Mouse (Mus musculus): ENCODE measurements around the gene Plxnc1. TPM values are rescaled to one million over a fixed set of nuclear protein-coding genes. Genes with fewer than 3 reads are reported as not detected.

The Plxnc1 gene
- 10 to 100 TPM; 34.8 to 38.2 TPM for total RNA-seq (2021)
- long read RNA-seq, full-length matches to known transcripts, result 27 of 37 reads
- long read RNA-seq, partial matches to known transcripts, result 6 of 37 reads
- long read RNA-seq, other reads (novel, unspliced or antisense), result 4 of 37 reads

DNA sequence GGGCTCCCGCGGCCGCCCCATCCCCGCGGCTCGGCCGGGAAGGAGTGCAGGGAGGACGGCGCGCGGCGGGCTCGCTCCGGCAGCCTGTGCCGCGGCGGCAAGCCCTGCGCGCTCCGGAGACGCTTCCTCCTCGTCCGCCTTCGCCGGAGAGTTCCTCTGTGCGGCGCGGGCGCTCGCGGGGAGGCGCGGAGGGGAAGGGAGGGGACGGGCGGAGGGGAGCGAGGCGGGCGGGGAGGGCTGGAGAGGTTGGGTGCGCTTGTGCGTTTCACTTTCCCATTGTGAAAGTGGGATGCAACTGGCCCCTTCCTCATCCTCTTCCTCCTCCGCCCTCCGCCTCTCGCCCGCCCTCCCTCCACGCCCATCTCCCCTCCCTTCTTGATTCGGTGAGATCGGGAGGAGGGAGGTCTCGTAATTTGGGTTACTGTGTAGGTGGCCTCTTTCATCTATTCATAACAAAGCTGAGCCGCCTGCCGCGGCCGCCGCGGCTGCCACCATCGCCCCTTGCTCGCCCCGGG, at the start of gene Plxnc1:
Plxnc1 (minus strand) TSS at position 145 of the 515 bp plus-strand sequence.
- peak; percentile 67 for DNase-seq (ENCODE audit: low spot score in 2 of 2)

DNA sequence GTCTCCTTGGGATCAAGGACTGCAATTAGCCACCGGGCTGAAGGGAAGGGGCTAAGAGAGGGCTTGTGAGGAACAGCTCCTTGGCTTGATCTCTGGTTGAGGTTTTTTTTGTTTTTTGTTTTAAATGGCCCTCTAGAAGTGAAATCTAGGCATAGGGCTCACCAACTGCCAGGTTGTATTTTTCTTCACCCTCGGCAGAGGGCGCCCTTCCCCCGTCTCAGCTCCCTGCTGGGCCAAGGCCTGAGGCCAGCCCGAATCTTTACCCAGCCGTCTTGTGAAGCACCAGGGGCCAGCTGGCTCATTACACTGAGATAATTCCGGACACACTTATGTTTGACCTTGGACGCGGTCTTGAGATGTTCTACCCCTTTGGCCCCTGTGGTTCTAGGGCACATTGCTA, 47.5 kb upstream of the Plxnc1 start:
- peak; percentile 31 to 63 for DNase-seq (ENCODE audit: low spot score in 2 of 2)

DNA sequence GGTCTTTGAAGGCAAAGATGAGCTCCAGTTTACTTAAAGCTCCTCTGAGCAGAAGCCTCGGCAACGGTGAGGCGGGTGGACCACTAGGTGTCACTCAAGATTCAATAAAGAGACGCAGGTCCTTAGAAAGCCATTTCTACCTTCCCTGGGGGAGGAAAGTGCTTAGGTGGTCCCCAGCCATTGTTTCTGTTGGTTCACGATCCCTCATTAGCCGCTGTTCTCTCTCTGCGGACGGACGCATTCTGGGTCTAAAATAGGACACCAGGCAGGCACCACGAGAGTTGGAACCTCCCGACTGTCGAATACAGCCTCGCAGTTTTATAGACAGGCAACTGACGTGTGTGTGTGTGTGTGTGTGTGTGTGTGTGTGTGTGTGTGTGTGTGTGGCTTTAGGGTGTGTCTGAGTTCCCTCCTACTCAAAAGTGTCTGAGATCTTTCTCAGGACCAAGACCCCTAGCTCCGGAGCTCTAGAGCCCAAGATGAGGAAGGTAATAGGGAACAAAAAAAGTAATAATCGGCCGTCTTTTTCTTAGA, 47.0 kb upstream of the Plxnc1 start:
- peak; percentile 67 to 88 for DNase-seq (ENCODE audit: low spot score in 2 of 2)

DNA sequence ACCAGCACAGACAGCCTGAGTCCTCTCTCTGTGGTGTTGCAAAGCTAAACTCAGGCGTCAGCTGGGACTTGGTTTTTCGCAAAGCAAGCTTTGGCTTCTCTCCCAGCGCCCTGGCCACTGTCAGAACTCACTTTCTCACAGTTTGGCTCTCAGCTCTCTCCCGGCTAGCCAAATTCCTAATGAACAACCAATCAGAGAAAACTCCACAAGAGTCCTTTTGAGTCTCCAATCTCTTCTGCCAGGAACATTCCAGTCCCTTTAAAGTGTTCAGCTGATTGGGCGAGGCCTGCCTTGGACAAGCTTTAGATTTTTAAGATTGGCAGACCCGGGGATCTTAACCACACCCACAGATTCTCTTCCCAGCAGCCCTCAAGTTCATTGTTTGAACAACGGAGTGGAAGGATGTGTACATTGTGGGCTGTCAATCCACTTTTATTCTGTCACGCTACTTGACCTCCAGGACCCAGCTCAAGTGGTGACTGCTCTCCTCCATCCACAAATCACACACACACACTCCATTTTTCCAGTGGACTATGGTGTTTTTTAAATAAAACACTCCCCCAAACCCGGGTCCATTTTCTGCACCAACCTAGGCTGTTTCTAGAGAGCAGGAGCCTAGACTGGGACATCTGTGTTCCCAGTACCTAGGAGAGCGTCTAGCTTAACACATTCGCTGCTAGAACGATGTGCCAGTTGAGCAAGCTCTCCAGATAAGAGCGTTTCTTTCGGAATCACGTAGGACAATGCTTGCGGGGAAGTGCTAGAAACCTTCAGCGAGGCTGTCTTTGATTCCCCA, 46.3 kb upstream of the Plxnc1 start:
- DNase-seq (ENCODE audit: low spot score in 2 of 2), result peak; percentile 61 to 70

DNA sequence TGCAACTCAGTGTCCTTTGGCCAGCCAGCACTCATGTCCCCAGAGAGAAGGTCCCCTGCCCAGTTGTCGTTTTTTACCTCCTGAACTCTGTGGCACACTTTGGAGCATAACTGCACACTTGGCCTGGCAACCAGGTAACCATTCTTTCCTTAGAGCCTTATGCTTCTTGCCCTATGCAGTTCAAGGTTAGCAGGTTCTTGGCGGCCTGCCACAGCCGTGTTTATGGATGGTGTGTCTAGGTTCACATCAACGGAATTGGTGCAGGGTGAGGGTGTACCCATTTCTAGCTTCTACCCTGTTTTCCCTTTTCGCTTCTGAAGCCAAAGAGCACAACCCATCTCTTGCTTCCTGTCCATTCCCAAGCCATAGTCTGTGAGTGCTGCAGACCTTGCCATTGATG, 44.7 kb upstream of the Plxnc1 start:
- DNase-seq (ENCODE audit: low spot score in 2 of 2), result no peak

DNA sequence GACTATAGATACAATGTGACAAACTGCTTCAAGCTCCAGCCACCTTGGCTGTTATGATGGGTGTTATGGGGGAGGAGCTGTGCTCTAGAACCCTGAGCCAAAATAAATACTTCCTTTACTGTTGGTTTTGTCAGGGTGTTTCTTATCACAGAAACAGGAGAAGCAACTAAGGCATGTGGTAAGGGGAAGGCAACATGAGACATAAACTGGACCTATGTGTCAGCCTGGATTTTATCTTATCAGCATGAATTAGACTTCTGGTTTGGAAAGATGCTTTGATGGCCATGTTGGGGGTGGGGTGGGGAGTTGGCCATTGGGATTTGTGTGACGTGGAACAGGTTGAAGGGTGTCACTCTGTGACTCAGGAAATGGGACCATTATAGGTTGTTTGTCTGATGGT, 40.5 kb upstream of the Plxnc1 start:
- no peak for DNase-seq (ENCODE audit: low spot score in 2 of 2)

DNA sequence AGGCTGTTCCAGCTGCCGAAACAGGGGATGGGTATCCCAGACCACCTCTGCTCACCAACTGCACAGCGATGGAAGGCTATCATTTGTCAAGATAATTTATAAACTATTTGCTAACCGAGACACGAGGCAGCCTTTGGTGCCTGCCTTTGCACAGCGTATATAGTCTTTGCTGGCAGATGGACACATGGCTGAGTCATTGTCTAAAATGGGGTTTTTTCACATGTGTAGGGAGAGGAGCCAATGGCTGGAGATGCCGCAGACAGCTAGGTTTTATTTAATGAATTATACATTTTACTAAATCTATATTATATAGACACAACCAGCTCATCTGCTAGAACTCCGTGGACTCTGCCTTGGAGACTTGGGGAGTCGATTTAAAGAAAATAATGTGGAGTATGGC, 37.9 kb upstream of the Plxnc1 start:
- no peak for DNase-seq (ENCODE audit: low spot score in 2 of 2)

DNA sequence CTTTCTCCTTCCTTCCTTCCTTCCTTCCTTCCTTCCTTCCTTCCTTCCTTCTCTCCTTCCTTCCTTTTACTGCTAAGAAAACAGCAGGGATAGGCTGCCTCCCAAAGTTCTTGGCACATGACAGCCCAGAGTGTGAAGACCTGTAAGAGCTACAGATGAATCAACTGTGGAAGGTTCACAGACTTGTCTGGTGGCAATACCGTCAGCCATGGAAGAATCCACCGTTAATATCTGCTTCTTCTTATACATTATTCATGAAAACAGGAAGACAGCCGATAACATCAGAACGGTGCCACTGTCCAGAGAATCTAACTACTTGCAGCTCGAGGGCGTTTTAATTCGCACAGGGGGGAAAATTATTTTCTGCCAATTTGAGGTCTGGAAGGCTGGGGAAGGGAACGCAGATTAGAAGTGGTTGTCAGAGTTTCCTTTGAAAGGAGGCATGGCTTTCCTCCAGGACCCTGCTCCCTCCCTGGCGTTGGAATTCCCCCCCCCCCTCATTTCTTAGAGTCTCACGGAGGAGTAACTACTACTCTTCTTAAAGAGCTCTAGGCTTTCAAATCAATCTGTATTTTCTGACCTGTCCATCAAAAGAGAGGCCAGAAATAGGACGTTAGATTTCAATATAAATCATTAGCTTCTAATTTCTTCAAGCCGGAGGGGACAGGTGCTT, 37.0 kb upstream of the Plxnc1 start:
- DNase-seq (ENCODE audit: low spot score in 2 of 2), result no peak

DNA sequence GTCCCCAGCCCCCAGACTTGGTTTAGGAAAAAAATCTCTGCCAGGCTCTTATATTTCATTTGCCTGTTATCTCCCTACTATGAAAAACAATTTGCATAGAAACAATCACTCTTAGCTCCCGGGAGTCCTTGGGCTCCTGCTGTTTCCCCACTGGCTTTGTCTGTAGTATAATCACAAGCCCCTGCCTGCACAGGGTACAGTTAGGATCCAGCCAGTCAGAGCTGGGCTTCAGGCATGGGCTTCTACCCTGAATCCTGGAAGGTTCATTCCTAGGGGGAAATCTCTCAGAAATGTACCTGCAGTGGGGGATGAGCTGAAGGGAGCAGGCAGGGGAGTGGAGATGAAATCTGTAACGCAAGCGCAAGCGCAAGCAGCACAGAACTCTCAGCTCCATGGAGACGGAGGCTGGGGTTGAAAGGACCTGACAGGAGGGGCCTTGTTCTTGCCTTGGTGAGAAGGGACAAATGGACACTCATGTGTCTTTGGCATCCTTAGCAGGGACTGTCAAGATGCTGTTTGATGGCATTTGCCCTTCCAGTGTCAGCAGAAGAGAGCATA, 33.7 kb upstream of the Plxnc1 start:
- no peak for DNase-seq (ENCODE audit: low spot score in 2 of 2)

DNA sequence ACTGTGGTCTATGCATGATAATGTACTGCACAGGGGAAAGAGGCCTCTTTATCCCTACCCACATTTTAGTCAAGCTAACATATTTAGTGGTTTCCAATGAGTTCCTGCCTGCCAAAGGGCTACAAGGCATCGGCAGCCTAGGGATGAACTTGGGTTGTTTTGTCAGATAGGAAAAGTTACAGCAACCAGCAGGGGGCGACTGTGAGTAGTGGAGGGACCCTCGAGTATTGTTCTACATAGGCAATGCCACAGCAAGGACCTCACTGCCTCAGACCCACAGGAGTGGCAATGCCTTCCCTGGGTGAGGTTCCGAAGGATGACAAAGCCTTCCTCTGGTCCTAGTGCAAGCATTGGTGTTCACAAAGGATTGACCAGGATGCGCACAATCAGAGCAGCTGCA, 31.7 kb upstream of the Plxnc1 start:
- DNase-seq (ENCODE audit: low spot score in 2 of 2), result no peak

DNA sequence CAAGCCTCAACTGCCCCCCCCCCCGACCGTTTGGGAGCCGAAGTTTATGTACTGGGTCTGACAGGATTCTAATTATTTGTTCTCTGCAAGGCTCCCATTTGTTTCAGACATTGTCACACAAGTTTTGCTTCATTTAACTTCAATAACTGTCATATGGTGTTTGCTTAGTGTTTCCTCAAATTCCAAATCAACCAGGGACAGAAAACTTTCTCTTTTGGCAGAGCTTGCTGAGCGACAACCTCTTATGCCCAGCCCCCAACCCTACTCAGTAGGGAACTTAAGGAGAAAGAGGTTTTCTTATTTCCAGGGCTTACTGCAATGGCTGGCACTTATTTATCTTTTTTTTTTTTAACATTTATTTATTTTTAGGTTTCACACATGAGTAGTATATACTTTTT, 30.5 kb upstream of the Plxnc1 start:
- DNase-seq (ENCODE audit: low spot score in 2 of 2), result no peak

DNA sequence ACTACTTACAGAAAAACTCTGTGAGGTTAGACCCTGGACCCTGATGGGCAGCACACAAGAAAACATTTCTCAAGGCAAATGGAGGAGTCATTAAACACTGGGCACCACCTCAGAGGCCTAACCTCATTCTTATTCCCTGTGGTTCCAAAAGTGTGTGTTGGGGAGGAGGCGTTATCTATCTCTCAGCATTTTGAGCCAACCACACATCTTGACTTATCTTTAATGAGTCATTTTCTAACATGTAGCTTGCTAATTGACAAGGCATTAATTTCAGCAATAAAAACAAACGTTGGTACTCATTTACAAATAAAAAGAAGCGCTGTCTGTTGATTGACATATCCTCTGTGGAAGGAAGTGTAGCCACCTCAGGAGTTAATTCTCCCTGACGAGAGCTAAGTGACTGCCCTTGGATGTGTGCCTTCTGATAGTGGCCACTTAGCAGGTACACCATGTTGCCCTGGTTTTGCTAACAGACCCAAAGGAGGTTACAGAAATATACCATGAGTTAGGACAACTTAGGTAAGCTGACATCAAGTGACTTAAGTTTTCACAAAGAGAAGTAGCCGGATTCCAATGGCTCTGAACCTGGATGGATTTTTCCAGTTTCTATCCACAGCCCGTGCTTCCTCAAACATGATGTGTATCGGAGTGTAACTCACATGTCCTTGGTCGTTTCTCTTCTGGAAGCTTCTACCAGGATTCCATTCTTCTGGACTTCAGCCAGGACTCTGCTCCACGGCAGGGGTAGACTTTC, 29.9 kb upstream of the Plxnc1 start:
- DNase-seq (ENCODE audit: low spot score in 2 of 2), result no peak

DNA sequence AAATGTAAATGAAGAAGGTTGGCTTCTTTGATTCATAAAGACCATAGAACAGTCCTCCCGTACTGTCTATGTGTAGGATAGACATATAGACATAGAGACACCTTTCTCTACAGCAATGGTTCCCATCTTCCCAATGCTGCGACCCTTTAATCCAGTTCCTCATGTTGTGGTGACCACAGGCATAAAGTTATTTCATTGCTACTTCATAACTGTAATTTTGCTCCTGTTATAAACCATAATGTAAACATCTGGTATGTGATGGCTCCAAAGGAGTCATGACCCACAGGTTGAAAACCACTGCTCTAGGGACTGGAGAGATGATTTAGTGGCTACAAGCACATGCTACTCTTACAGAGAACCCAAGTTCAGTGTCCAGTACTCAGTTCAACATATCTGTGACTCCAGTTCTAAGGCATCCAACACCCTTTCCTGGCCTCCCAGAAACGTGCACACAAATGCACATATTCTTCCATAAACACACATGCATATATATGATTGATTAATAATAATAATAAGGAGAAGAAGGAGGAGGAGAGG, 27.1 kb upstream of the Plxnc1 start:
- DNase-seq (ENCODE audit: low spot score in 2 of 2), result no peak

DNA sequence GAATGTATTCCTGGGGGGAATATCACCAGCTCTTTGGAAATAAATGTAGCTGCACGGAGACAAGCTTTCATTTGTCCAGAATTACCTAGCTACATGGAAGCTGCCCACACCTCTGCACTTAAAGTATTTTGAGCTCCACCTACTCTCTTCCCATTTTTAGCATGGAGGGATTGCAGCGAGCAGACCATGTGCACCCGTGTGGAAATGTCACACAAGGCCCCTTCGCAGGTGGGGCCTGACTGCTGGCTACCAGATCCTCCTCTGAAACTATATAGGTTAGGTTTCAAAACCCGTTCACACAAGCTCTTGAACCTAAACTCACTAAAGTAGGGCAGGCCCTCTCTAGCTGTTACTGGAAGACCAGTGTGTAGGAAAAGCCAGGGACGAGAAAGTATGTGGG, 25.6 kb upstream of the Plxnc1 start:
- no peak for DNase-seq (ENCODE audit: low spot score in 2 of 2)

DNA sequence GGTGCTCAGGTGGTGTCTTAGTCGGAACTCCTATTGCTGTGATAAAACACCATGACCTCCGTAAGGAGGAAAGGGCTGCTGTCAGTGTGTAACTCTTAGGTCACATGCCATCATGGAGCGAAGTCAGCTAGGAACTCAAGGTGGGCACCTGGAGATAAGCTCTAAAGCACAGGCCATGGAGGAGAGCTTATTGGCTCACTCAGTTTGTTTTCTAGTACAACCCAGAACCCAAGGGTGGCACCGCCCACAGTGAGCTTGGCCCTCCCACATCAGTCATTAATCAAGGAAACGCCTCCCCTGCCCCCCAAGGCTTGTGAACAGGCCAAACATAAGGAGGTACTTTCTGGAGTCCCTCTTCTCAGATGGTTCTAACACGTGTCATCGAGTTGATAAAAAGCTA, 22.8 kb upstream of the Plxnc1 start:
- no peak for DNase-seq (ENCODE audit: low spot score in 2 of 2)

DNA sequence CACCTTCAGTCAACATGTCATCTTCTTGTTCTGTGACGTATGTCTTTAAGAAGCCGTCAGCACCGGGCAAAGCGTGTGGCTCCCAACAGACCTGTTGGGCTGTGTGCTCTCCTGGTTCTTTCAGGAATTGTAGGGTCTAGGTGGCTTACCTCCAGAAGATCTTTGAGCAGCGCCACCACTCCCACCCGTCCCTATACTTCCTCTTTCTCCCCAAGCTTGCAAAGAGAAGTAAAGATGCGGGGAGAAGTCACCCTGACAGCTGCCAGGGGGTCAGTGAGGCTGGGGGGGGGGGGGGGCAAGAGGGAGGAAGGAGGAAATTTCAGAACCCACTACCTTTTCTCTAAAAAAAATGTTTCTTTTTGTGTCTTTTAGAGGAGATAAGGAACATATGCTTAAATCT, 22.2 kb upstream of the Plxnc1 start:
- DNase-seq (ENCODE audit: low spot score in 2 of 2), result no peak

DNA sequence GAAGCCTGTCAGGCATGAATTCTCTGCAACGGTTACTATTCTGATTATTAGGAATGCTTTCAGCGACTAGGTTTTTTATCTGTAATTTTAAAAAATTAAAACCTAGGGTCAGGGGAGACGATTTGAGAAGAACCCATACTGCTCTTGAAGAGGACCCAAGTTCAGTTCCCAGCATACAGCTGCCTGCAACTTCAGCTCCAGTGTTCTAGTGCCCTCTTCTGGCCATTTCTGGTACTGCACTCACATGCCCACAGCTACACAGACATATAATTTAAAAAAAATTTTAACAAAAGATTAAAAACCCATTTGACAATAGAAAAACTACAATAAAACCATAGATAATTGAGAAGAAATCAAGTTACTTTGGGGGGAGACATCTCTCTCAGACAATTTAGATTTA, 20.5 kb upstream of the Plxnc1 start:
- DNase-seq (ENCODE audit: low spot score in 2 of 2), result no peak

DNA sequence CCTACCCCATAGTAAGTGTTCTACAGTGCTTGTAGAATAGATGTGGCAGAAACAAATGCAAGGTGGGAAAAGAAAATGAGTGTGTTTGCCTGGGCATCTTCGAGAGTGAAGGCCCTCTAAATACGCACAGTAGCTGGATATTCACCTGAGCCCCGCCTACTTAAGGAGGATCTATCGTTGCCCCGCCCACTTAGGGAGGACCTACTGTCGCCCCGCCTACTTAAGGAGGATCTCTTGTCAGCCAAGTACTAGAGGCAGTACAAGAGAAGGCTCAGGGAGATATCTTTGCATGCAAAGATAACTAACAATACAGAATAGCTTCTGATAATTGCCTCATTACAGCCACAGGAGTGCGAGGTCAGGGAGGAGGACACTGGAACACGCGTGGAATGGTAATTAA, 17.4 kb upstream of the Plxnc1 start:
- no peak for DNase-seq (ENCODE audit: low spot score in 2 of 2)

DNA sequence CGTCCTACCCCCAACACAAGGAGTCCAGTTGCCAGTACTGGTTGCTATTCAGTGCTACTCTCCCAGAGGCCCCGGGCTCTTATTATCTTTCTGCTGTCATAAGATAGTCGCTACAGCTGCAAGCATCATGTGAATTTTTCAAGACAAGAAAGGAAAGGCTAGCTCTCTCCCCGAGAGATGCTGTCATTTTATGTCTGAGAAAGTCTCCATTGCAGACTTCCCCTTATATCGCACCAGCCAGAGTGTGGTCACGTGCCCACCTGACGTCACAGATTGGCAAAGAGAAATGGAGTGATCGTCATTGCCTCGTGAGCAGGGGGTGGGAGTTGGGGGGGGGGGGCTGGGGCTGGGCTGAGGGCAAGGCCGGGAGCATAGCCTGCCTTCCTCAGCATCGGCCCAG, 16.6 kb upstream of the Plxnc1 start:
- no peak for DNase-seq (ENCODE audit: low spot score in 2 of 2)

DNA sequence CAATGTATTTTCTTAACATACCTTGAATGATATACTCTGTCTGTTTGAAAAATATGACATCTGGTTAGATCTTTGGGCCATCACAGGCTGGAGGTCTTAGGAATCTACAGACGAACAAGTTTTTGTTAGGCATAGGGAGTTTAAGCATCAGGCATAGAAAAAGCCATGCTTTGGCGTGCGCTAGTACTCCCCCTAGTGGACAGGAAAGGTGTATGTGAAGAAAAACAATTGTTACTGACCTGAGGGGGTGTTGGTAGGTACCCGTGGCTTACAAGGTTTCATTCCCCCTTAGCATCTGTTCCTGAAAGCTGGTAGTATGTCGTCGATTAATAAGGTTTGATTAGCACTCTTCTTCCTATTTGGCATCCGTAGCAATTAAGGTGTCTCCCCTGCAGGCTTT, 13.7 kb upstream of the Plxnc1 start:
- DNase-seq (ENCODE audit: low spot score in 2 of 2), result peak in 1 of 2 experiments; percentile 70

DNA sequence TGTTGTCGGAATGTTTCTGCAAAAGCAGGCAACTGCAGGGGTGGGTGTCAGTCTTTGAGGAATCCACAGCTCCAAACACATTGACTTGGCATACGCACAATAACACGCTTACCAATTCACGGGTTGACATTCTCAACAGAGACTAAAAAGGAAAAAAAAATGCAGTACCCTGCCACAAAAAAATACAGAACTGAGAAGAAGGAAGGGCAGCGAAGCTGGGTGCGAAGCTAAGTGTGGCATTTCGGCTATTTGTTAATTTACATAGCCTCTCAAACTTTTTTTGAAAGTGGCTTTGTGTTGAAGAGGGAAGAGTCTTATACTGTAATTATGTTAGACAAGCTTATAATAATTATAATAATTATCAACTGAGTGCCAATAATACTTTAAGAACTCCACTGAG, 13.1 kb upstream of the Plxnc1 start:
- no peak for DNase-seq (ENCODE audit: low spot score in 2 of 2)

Measured in layer of hippocampus, adult 18-20 months (tissue).